Mouse (Mus musculus): Measurements from ENCODE around the gene Ppfibp2.

Gene Ppfibp2

GRCm38 (mm10) chr7:107594857-107595402 lies at the start of gene Ppfibp2:
Gene Ppfibp2 (plus strand): TSS chr7:107595207.
- peak; percentile 61 for DNase-seq

- DNase-seq: no peak
These were observed 47.1 kb upstream of the Ppfibp2 start for GRCm38 (mm10) chr7:107547872-107548271.

- DNase-seq: no peak
These were observed 41.5 kb upstream of the Ppfibp2 start for GRCm38 (mm10) chr7:107553461-107553860.

GRCm38 (mm10) chr7:107555906-107556305 lies 39.1 kb upstream of the Ppfibp2 start:
- peak; percentile 43 for DNase-seq

- DNase-seq: no peak
These were observed 34.3 kb upstream of the Ppfibp2 start for GRCm38 (mm10) chr7:107560675-107561074.

- DNase-seq: no peak
These were observed 33.4 kb upstream of the Ppfibp2 start for GRCm38 (mm10) chr7:107561584-107561983.

GRCm38 (mm10) chr7:107563727-107564126 lies 31.3 kb upstream of the Ppfibp2 start:
- DNase-seq: no peak

- DNase-seq: no peak
These were observed 27.7 kb upstream of the Ppfibp2 start, which contains the start of gene Olfml1 for GRCm38 (mm10) chr7:107567261-107567671. Gene Olfml1 (plus strand): TSS chr7:107567446.

- DNase-seq: no peak
These were observed 27.3 kb upstream of the Ppfibp2 start for GRCm38 (mm10) chr7:107567674-107568073.

- no peak for DNase-seq
These were observed 26.0 kb upstream of the Ppfibp2 start for GRCm38 (mm10) chr7:107568971-107569370.

- DNase-seq: no peak
These were observed 21.2 kb upstream of the Ppfibp2 start for GRCm38 (mm10) chr7:107573856-107574255.

- no peak for DNase-seq
These were observed 20.7 kb upstream of the Ppfibp2 start for GRCm38 (mm10) chr7:107574276-107574675.

GRCm38 (mm10) chr7:107592641-107593040 lies 2.4 kb upstream of the Ppfibp2 start:
- no peak for DNase-seq

- DNase-seq: no peak
These were observed 1.1 kb upstream of the Ppfibp2 start for GRCm38 (mm10) chr7:107593904-107594303.

GRCm38 (mm10) chr7:107594325-107594856 lies 616 bp upstream of the Ppfibp2 start:
- DNase-seq: peak; percentile 29

- DNase-seq: no peak
These were observed 419 bp downstream of the Ppfibp2 start for GRCm38 (mm10) chr7:107595426-107595825.

- no peak for DNase-seq
These were observed 1.7 kb downstream of the Ppfibp2 start for GRCm38 (mm10) chr7:107596753-107597152.

GRCm38 (mm10) chr7:107597956-107598355 lies 2.9 kb downstream of the Ppfibp2 start:
- DNase-seq: no peak

- DNase-seq: no peak
These were observed 5.6 kb downstream of the Ppfibp2 start for GRCm38 (mm10) chr7:107600651-107601050.

GRCm38 (mm10) chr7:107602505-107602904 lies 7.5 kb downstream of the Ppfibp2 start:
- DNase-seq: no peak

- no peak for DNase-seq
These were observed 7.9 kb downstream of the Ppfibp2 start for GRCm38 (mm10) chr7:107602913-107603312.

- DNase-seq: no peak
These were observed 12.8 kb downstream of the Ppfibp2 start for GRCm38 (mm10) chr7:107607766-107608165.

- DNase-seq: no peak
These were observed 14.7 kb downstream of the Ppfibp2 start for GRCm38 (mm10) chr7:107609622-107610255.

GRCm38 (mm10) chr7:107610880-107611279 lies 15.9 kb downstream of the Ppfibp2 start:
- DNase-seq: no peak

Measured in cerebellum, adult 8-10 months (tissue).